Mouse (Mus musculus) adrenal gland (tissue): ENCODE measurements around the gene Szt2.

Experiments used
- intact Hi-C: fragments of 180-260 bp; cut with DNase I; formaldehyde crosslinking; loops from one replicate; pipeline ENCODE4 v1.15.1; 2025
- long read RNA-seq, 2 experiments: library from polyadenylated mRNA; unstranded; transcript quantifications; one replicate each; pipeline ENCODE4 v2.0.0; 2020; ENCODE audit warnings: borderline replicate concordance in 1 of 2; ENCODE audit not compliant: insufficient replicate concordance in 1 of 2

Szt2 gene
- long read RNA-seq, experiment 1, partial matches to known transcripts = 2 of 3 reads
- long read RNA-seq, experiment 1, other reads (novel, unspliced or antisense) = 1 of 3 reads
- long read RNA-seq, experiment 2, partial matches to known transcripts = 4 of 4 reads
- long read RNA-seq, experiment 2, other reads (novel, unspliced or antisense) = 0 of 4 reads

GRCm38 (mm10) chr4:118409142-118409900 is at the start of gene Szt2, which contains the start of gene Med8:
Szt2 (minus strand) TSS chr4:118409273.
Med8 (plus strand) TSS chr4:118409337.
- intact Hi-C loops = no loop called here

GRCm38 (mm10) chr4:118457345-118457975 is 48.4 kb upstream of the Szt2 start, which contains the start of gene Mpl:
Mpl (minus strand) TSS chr4:118457513.
- intact Hi-C loops = no loop called here

DNA sequence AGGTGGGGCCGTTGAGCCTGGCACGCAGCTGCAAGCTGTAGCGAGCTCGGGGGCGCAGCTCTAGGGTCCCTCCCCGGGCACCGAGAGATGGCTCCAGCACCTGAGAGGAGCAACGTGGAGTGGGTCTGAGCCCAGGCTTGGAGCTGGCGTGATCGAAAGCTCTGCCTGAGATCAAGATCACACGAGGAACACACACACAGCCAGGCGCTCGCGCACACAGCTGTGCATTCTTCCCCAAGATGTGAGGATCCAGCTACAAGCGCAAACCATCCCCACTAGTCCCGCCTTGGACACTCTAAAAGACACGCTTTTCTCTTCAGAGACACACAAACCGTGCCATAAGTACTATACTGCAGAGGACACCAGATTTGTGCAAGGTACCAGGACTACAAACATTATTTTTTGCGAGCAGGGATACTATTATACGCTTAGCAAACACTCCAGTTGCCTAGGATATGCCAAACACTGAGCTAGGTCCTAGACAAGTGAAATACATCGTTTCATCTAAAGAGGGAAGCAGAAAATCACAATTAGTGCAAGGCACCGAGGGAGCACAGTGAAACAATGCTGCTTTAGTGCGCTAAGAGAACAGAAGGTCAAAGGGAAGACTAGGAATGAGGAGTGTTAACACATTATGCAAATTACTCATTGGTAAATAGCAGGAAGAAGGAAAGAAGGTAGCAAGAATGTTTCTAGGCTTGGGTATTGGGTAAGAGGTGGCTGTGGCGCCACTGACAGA is 37.5 kb upstream of the Szt2 start:
- intact Hi-C loops = loop anchor here (5.0 kb wide), 1 partner anchor 121 kb away; no protein-coding TSS in a partner anchor

- intact Hi-C loops = loop anchor here (5.0 kb wide), 1 partner anchor 121 kb away; no protein-coding TSS in a partner anchor
Observed at GRCm38 (mm10) chr4:118445781-118446414, 36.8 kb upstream of the Szt2 start.

DNA sequence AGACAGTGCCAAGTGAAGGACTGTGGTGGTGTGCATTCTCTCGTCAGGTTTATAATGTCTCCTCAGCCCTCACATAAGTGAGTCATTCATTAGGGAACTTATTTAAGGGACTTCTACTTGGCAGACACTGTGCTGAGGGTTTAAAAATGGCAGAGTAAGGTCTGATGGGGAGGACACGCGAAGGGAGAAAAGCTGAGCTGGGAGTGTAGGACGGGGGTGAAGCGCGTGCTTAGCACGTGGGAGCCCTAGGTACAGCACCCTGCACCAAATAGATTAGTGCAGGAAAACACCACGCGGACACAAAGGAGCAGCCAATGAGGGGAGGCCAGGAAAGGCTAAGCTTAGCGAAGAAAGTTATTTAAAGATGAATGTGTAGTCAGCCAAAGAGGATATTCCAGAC is 36.0 kb upstream of the Szt2 start:
- intact Hi-C loops = loop anchor here (5.0 kb wide), 1 partner anchor 122 kb away; no protein-coding TSS in a partner anchor

DNA sequence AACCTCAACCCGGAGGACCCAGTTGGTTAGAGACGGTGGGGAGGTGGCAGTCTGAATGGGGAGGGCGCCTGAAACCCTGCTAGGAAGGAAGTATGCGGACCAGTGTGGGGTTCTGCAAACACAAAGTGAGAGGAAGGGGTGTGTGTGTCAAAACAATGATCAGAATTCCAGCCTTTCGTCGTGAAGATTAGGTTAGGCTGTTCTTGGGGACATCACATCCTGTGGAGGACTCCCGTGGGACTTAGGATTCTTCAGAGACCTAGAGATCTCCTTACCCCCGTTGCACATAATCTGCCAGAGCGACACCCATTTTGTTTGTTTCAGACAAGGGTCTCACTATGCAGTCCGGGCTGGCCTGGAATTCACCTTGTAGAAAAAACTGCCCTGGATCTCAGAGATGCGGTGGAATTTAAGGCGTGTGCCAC is 28.8 kb upstream of the Szt2 start:
- intact Hi-C loops = no loop called here

GRCm38 (mm10) chr4:118436820-118437603 is 27.9 kb upstream of the Szt2 start, which contains the start of gene Cdc20:
Cdc20 (minus strand) TSS chr4:118437352.
- intact Hi-C loops = no loop called here

DNA sequence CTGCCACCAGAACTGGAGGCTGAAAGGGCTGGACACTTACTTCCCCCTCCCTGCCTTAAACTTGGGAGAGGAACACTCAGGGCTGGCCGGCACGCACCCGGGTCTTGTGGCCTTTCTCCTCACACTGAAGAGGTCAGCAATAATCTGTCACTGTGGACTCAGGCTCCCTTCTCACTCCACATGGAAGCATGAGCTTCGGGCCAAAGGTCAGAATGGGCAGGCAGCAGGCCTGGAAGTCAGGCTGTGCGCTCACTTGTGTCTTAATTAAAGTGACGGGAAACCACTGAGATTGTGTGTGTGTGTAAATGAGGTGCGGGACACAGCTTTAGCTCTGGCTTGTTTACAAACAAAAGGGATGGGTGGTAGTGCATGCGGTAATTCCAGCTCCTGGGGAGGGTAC is 23.3 kb upstream of the Szt2 start:
- intact Hi-C loops = no loop called here

- intact Hi-C loops = no loop called here
Observed at GRCm38 (mm10) chr4:118429215-118429895, 20.3 kb upstream of the Szt2 start.

DNA sequence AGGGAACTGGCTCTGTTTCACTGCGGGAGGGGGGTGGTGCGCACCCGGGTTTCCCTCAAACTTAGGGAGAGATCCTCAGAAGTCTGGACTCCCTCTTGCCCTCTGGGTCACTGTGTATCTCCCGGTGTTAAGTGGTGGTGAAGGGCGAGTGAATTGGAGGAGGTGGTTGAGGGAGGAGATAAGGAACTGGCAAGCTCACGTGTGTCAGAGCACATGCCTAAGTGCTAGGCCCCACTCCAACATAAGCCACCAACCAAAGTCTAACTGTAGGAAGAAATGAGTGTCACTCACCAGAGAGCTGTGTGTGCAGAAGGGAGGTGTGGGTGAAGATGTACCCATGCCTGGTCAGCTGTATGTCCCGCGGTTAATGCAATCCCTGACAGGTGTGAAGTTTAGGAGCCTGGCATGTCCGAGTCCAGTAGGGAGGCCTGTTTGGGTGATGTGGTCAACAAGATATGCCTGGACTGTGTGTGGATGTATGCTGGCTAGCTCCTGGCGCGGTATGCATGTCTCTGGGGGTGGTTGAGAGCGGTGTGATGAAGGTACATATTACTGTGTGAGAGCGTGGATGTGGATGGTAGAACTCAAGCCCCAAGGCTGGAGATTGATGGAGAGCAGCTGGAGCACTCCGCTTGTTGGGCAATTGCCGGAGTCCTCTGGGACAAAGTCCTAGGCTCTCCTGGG is 19.6 kb upstream of the Szt2 start:
- intact Hi-C loops = no loop called here

- intact Hi-C loops = loop anchor here (2.0 kb wide), 1 partner anchor 17 kb away; no protein-coding TSS in a partner anchor
Observed at GRCm38 (mm10) chr4:118427768-118428451, 18.8 kb upstream of the Szt2 start, which contains the start of gene Elovl1. Elovl1 (plus strand) TSS chr4:118428093.

- intact Hi-C loops = loop anchor here (2.0 kb wide), 1 partner anchor 17 kb away; no protein-coding TSS in a partner anchor
Observed at GRCm38 (mm10) chr4:118427415-118427767, 18.3 kb upstream of the Szt2 start.

- intact Hi-C loops = no loop called here
Observed at GRCm38 (mm10) chr4:118425374-118425773, 16.3 kb upstream of the Szt2 start.

- intact Hi-C loops = no loop called here
Observed at GRCm38 (mm10) chr4:118424541-118425160, 15.6 kb upstream of the Szt2 start.

DNA sequence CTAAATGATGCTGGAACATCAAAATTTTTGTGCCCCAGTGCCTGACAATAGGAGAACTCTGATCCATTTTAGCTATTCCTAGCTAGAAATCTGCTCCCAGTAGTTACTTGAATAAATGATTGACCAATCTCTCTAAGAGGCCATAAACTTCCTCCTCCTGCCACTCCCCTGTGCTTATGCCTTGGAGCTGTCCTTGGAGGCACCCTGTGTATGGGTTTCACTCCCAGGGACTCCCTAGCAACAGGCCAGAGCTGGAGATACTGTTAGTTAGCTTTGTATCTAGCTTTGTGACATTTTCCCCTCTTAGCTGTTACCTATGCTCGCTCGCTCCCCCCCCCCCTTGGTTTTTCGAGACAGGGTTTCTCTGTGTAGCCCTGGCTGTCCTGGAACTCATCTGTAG is 12.3 kb upstream of the Szt2 start:
- intact Hi-C loops = no loop called here

DNA sequence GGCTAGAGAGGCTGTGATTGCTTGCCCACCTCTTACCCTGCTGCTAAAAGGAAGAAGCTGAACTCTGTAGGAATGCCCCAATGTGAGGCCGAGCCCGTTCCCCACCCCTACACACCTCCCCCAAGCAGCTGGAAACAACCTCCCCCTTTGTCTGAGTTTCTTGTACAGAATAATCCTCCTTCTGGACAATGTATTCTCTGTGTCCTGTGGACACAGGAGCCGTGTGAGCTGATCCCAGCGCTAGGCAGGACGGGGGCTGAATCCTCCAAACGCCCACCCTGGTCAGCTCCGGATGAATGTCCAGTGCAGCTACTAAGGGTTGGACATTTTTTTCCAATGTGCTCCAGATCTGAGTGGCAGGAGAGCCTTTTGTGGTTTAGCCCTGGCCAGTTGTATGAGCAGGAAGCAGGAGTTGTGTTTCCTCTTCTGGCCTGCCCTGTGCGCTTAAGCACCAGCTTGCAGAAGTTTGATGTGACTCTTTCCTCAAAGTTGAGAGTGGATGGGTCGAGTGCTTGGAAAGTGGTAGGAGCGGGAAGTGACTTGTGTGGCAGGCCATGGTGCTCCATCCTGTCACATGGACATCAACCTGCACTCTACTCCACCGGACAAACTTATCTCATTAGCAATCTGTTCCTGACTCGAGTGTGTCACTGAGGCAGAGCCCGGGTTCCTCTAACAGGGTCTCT is 8.2 kb upstream of the Szt2 start:
- intact Hi-C loops = no loop called here

- intact Hi-C loops = no loop called here
Observed at GRCm38 (mm10) chr4:118416329-118416728, 7.3 kb upstream of the Szt2 start.
